Mouse (Mus musculus): ENCODE measurements around the gene Fam57a.

Fam57a gene

GRCm38 (mm10) chr11:76179495-76180145, at the start of gene Fam57a, which contains the start of gene Vps53:
Gene Fam57a, plus strand, starts transcription at chr11:76179671.
Gene Vps53, minus strand, starts transcription at chr11:76179647.
- peak; percentile 72 for DNase-seq (ENCODE audit: low read depth)

GRCm38 (mm10) chr11:76130859-76131258, 48.6 kb upstream of the Fam57a start:
- no peak for DNase-seq (ENCODE audit: low read depth)

- no peak for DNase-seq (ENCODE audit: low read depth)
Observed at GRCm38 (mm10) chr11:76135641-76136437, 43.6 kb upstream of the Fam57a start.

- DNase-seq (ENCODE audit: low read depth) = no peak
Observed at GRCm38 (mm10) chr11:76137996-76138395, 41.5 kb upstream of the Fam57a start.

- no peak for DNase-seq (ENCODE audit: low read depth)
Observed at GRCm38 (mm10) chr11:76144386-76144785, 35.1 kb upstream of the Fam57a start.

GRCm38 (mm10) chr11:76145169-76145568, 34.3 kb upstream of the Fam57a start:
- DNase-seq (ENCODE audit: low read depth) = no peak

GRCm38 (mm10) chr11:76146187-76147010, 33.1 kb upstream of the Fam57a start:
- DNase-seq (ENCODE audit: low read depth) = no peak

GRCm38 (mm10) chr11:76148055-76149008, 31.1 kb upstream of the Fam57a start:
- DNase-seq (ENCODE audit: low read depth) = no peak

- no peak for DNase-seq (ENCODE audit: low read depth)
Observed at GRCm38 (mm10) chr11:76150980-76151379, 28.5 kb upstream of the Fam57a start.

GRCm38 (mm10) chr11:76153236-76153951, 26.1 kb upstream of the Fam57a start:
- DNase-seq (ENCODE audit: low read depth) = no peak

GRCm38 (mm10) chr11:76154200-76154599, 25.3 kb upstream of the Fam57a start:
- DNase-seq (ENCODE audit: low read depth) = no peak

GRCm38 (mm10) chr11:76154861-76155260, 24.6 kb upstream of the Fam57a start:
- DNase-seq (ENCODE audit: low read depth) = no peak

- DNase-seq (ENCODE audit: low read depth) = no peak
Observed at GRCm38 (mm10) chr11:76158375-76158774, 21.1 kb upstream of the Fam57a start.

GRCm38 (mm10) chr11:76160251-76160650, 19.2 kb upstream of the Fam57a start:
- DNase-seq (ENCODE audit: low read depth) = no peak

GRCm38 (mm10) chr11:76166657-76167056, 12.8 kb upstream of the Fam57a start:
- no peak for DNase-seq (ENCODE audit: low read depth)

GRCm38 (mm10) chr11:76167079-76167765, 12.2 kb upstream of the Fam57a start:
- peak; percentile 71 for DNase-seq (ENCODE audit: low read depth)

- DNase-seq (ENCODE audit: low read depth) = no peak
Observed at GRCm38 (mm10) chr11:76168976-76169375, 10.5 kb upstream of the Fam57a start.

- no peak for DNase-seq (ENCODE audit: low read depth)
Observed at GRCm38 (mm10) chr11:76170207-76170606, 9.3 kb upstream of the Fam57a start.

- DNase-seq (ENCODE audit: low read depth) = peak; percentile 55
Observed at GRCm38 (mm10) chr11:76178726-76179494, 561 bp upstream of the Fam57a start.

Measured in c-Kit-positive CD71-positive TER-119-negative erythroid progenitor cells, embryonic 14.5 days (primary cell).